Mouse (Mus musculus): ENCODE data around the gene Gm12184. TPM values are rescaled to one million over a fixed set of nuclear protein-coding genes. Genes with fewer than 3 reads are reported as not detected.

The Gm12184 gene
- polyA plus RNA-seq, 1 experiment from 2014 or later = 4.1 TPM

Other genes starting within 250 kb of the Gm12184 start
- 1,049 and 1,145 TPM in 2 replicates for gene Rack1, start 26.3 kb downstream of the Gm12184 start, polyA plus RNA-seq (2014; fragmentation: Nextera tagmentation; extraction: Ambion mirVana)
- 5.0 and 6.2 TPM in 2 replicates for gene Trim41, start 9.3 kb downstream of the Gm12184 start, polyA plus RNA-seq (2014; fragmentation: Nextera tagmentation; extraction: Ambion mirVana)
- 1.4 and 1.5 TPM in 2 replicates for gene Trim7, start 515 bp downstream of the Gm12184 start, polyA plus RNA-seq (2014; fragmentation: Nextera tagmentation; extraction: Ambion mirVana)
- gene Irgm1, start 45.0 kb upstream of the Gm12184 start, polyA plus RNA-seq (2014; fragmentation: Nextera tagmentation; extraction: Ambion mirVana) = 14.7 and 16.2 TPM in 2 replicates
- gene Gm5431, start 75.6 kb upstream of the Gm12184 start, polyA plus RNA-seq (2014; fragmentation: Nextera tagmentation; extraction: Ambion mirVana) = 0.12 and 0.30 TPM in 2 replicates
- gene Psme2b, start 119.5 kb upstream of the Gm12184 start, polyA plus RNA-seq (2014; fragmentation: Nextera tagmentation; extraction: Ambion mirVana) = 3.0 and 3.2 TPM in 2 replicates
- gene Olfr56, start 152.2 kb upstream of the Gm12184 start, polyA plus RNA-seq (2014; fragmentation: Nextera tagmentation; extraction: Ambion mirVana) = not detected in 2 replicates
- gene 9930111J21Rik1, start 152.7 kb upstream of the Gm12184 start, polyA plus RNA-seq (2014; fragmentation: Nextera tagmentation; extraction: Ambion mirVana) = 0.58 and 0.62 TPM in 2 replicates
- 0.07 TPM in 1 of 2 replicates, not detected in the other for gene Gm12185, start 165.6 kb upstream of the Gm12184 start, polyA plus RNA-seq (2014; fragmentation: Nextera tagmentation; extraction: Ambion mirVana)
- 2.5 and 3.6 TPM in 2 replicates for gene Tgtp1, start 167.5 kb upstream of the Gm12184 start, polyA plus RNA-seq (2014; fragmentation: Nextera tagmentation; extraction: Ambion mirVana)
- 0.45 and 0.50 TPM in 2 replicates for gene 9930111J21Rik2, start 224.6 kb upstream of the Gm12184 start, polyA plus RNA-seq (2014; fragmentation: Nextera tagmentation; extraction: Ambion mirVana)
- 0.27 and 1.2 TPM in 2 replicates for gene Tgtp2, start 237.6 kb upstream of the Gm12184 start, polyA plus RNA-seq (2014; fragmentation: Nextera tagmentation; extraction: Ambion mirVana)
- gene Ifi47, start 249.9 kb upstream of the Gm12184 start, polyA plus RNA-seq (2014; fragmentation: Nextera tagmentation; extraction: Ambion mirVana) = 2.1 and 3.4 TPM in 2 replicates